Mouse (Mus musculus) neural tube, embryonic 14.5 days (tissue): ENCODE results near the gene Ralb. TPM values are rescaled to one million over a fixed set of nuclear protein-coding genes. Genes with fewer than 3 reads are reported as not detected.

Source experiments
- ATAC-seq: fragments of 200-750 bp; cut with Nextera tagmentation; 2 replicates; pipeline ENCODE4 v1.8.0; 2017; ENCODE audit warnings: low read depth, mild to moderate bottlenecking, moderate TSS enrichment, moderate library complexity
- H3K27ac ChIP-seq: fragments of 300-500 bp; sonication (generic); 2 replicates; pipeline ENCODE4 v1.5.1; 2014; ENCODE audit warnings: low read depth, mild to moderate bottlenecking, control low read depth, low read length, moderate library complexity, mixed read lengths
- H3K27me3 ChIP-seq: fragments of 300-500 bp; sonication (generic); 2 replicates; pipeline ENCODE4 v1.6.1; 2014; ENCODE audit warnings: low read length; ENCODE audit not compliant: control insufficient read depth, insufficient read depth
- H3K36me3 ChIP-seq: fragments of 300-500 bp; sonication (generic); 2 replicates; pipeline ENCODE4 v1.6.1; 2014; ENCODE audit warnings: low read length, mixed read lengths; ENCODE audit not compliant: control insufficient read depth, insufficient read depth
- H3K4me1 ChIP-seq: fragments of 300-500 bp; sonication (generic); 2 replicates; pipeline ENCODE4 v1.6.1; 2014; ENCODE audit warnings: low read length; ENCODE audit not compliant: control insufficient read depth, insufficient read depth
- H3K4me2 ChIP-seq: fragments of 300-500 bp; sonication (generic); 2 replicates; pipeline ENCODE4 v1.6.1; 2014; ENCODE audit warnings: mild to moderate bottlenecking, low read depth, low read length, control low read depth
- H3K4me3 ChIP-seq: fragments of 300-500 bp; sonication (generic); 2 replicates; pipeline ENCODE4 v1.5.1; 2014; ENCODE audit warnings: low read depth, low read length, control low read depth, mixed read lengths
- H3K9ac ChIP-seq: fragments of 300-500 bp; sonication (generic); replicated peaks from 2 replicates; pipeline ENCODE4 v1.6.1; 2014; ENCODE audit warnings: low read depth, mild to moderate bottlenecking, control low read depth, low read length, mixed read lengths
- H3K9me3 ChIP-seq: fragments of 300-500 bp; sonication (generic); 2 replicates; pipeline ENCODE4 v1.6.1; 2016; ENCODE audit warnings: low read length; ENCODE audit not compliant: control insufficient read depth
- WGBS: fragments of 180-500 bp; shearing (Covaris S2); extraction: QIAGEN DNeasy Blood & Tissue Kit; methylation state at CpG from one replicate; pipeline ENCODE4 v1.1.7; 2014; 5-methylcytosine and 5-hydroxymethylcytosine counted together
- polyA plus RNA-seq: library from polyadenylated mRNA; unstranded; fragments of >200 nt; fragmentation: Nextera tagmentation; extraction: Ambion mirVana; gene quantifications from 2 replicates; pipeline ENCODE4 v1.2.1, GENCODE M21; 2014

Ralb gene
- polyA plus RNA-seq, 1 experiment from 2014 or later = 35.8 TPM

DNA sequence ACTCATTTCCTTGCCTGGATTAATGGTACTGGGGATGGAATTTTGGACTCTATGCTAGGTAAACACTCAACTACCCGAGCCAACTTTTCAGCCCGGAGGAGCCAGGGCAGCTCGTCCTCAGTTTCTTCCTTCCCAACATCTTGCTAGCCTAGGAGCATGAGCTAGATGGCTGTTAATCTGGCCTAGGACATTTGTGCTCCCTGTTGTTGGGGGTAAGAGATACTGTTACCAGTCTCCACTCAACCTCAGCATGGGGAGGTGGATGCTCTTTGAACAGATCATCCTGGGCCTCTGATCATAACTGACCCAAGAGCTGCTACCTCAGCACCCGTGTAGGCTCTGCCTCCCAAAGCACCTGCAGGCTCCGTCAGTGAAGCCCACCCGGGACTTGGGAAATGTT is 38.7 kb upstream of the Ralb start:
- no peaks in the 10 kb centered on the region for H3K27me3 ChIP-seq
- H3K36me3 ChIP-seq = no peaks in the 10 kb centered on the region
- 95% methylated on average over 6 of the region's 6 CpGs for whole genome bisulfite sequencing
- H3K4me3 ChIP-seq = no peak overlapping the region
- ATAC-seq = no peak
- no peaks in the 10 kb centered on the region for H3K4me1 ChIP-seq
- H3K27ac ChIP-seq = no peak overlapping the region
- H3K9ac ChIP-seq = no peak overlapping the region
- no peaks in the 10 kb centered on the region for H3K9me3 ChIP-seq
- H3K4me2 ChIP-seq = no peak overlapping the region

DNA sequence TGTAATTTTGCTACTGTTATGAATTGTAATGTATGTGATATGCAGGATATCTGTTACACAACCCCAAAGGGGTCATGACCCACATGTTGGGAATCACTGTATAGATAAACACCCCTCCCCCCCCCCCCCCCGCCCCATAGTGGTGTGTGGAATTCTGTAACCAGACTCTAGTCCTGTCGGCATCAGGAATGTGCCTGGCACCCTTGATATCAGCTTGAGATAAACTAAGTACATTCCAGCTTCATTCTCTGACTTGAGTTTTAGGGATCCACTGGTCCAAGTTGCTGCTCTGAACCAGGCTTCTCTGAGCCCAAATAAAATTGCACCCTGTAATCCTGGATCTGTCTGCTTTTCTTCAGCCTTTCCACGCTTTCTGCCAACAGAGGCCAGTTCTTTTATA is 37.0 kb upstream of the Ralb start:
- ATAC-seq = no peak
- no peak overlapping the region for H3K9ac ChIP-seq

DNA sequence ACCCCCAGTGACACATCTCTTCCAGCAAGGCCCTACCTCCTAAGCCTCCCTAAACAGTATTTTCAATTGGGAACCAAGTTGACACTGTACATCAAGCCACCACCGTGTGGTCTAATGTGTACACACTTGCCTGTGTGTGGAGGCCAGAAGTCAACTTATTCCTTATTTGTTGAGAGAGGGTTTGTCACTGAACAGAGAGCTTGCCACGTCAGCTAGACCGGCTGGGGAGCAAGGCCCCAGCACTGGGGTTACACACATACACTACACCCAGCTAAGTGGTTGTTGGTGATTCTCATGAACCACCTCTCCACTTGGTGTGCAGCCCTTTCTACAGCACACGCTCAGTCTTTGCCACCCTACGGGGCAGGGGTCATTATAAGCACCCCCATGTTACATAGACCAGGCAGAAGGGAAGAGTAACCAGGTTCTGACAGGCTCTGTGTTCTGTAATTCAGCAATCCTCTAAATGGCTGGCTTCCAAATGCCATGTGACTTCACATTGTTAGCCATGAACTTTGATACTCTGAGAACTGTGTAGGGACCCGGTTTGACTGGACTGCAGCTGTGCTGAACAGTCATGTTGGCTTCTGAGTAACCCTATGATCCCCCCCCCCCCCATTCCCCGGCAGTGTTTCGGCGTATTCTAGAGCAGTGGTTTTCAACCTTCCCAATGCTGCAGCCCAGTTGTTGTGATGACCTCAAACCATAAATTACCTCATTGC is 36.4 kb upstream of the Ralb start:
- Histone ChIP-seq H3K9ac (no peak overlapping the region), H3K27me3 (no peaks in the 10 kb centered on the region), H3K36me3 (no peaks in the 10 kb centered on the region), H3K4me3 (no peak overlapping the region), H3K4me1 (no peaks in the 10 kb centered on the region), H3K27ac (no peak overlapping the region), H3K9me3 (no peaks in the 10 kb centered on the region), H3K4me2 (no peak overlapping the region)
- 88% methylated on average over 9 of the region's 9 CpGs for WGBS
- ATAC-seq = no peak

More for the DNA sequence above, 37.0 kb upstream of the Ralb start:
- Histone ChIP-seq H3K27ac (no peak overlapping the region), H3K4me3 (no peak overlapping the region), H3K4me1 (no peaks in the 10 kb centered on the region), H3K9me3 (no peaks in the 10 kb centered on the region), H3K4me2 (no peak overlapping the region), H3K27me3 (no peaks in the 10 kb centered on the region), H3K36me3 (no peaks in the 10 kb centered on the region)
- 91% methylated on average over 3 of the region's 3 CpGs for WGBS

DNA sequence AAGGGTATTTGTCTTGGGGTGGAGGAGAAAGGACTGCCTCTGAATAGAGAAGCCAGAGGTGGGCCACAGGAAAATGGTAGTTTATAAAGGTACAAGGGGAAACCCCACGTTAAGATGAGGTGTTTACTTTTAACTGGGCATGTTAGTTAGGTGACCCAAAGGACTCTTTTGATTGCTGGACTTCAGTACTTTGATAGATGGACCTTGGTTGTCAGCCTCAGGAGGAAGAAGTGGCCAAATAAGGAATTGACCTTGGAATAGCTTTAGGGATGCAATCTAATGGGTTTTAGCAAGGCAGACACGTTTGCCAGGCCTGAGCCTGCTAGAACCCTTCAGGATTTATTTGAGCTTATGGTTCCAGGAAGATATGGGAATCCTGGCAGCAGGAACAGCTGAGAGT is 34.7 kb upstream of the Ralb start:
- Histone ChIP-seq H3K4me1 (no peaks in the 10 kb centered on the region), H3K36me3 (no peaks in the 10 kb centered on the region), H3K4me2 (no peak overlapping the region), H3K4me3 (no peak overlapping the region), H3K27ac (no peak overlapping the region), H3K9ac (no peak overlapping the region), H3K9me3 (no peaks in the 10 kb centered on the region), H3K27me3 (no peaks in the 10 kb centered on the region)
- WGBS = 80% methylated on average over 2 of the region's 2 CpGs
- ATAC-seq = no peak

DNA sequence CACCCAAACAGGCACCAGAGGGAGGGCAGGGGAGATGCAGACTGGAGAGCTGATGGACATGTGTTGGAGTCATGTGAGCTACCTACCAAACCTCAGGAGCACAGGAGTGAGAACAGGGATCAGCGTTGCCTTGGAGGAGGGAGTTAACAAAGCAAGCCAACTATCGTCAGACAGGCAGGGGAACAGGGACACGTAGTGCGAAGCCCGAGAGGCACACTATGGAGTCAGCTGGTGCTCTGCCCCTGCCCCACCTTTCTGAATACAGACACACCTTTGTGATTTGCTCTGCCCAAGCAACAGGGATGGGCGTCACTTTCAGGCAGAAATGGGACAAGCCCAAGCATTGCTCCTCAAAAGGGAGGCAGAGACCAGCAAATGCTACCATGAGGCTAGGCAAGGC is 33.1 kb upstream of the Ralb start:
- WGBS = 92% methylated on average over 6 of the region's 6 CpGs

DNA sequence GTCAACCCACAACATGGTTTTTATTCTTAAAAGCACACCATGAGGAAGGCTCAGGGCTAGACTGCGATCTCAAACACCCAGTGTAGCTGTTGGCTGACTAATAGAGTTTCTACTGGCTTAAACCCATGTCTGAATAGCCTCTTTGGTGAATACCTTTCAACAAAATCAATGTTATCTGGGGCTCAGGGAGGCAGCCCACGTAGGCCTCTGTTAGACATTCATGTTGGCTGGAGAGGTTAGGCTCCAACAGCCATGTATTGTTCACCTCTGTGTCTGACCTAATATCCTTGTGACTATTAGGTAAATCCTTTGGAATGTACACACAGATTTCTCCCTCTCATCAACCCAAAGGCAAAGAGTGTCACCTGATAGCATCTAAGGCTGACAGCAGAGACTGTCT is 31.5 kb upstream of the Ralb start:
- no peak overlapping the region for H3K27ac ChIP-seq
- H3K4me1 ChIP-seq = no peaks in the 10 kb centered on the region
- ATAC-seq = no peak
- 94% methylated on average over 2 of the region's 2 CpGs for WGBS
- H3K9me3 ChIP-seq = no peaks in the 10 kb centered on the region
- H3K36me3 ChIP-seq = no peaks in the 10 kb centered on the region
- H3K4me2 ChIP-seq = no peak overlapping the region
- H3K27me3 ChIP-seq = no peaks in the 10 kb centered on the region
- H3K4me3 ChIP-seq = no peak overlapping the region
- no peak overlapping the region for H3K9ac ChIP-seq

More for the DNA sequence above, 33.1 kb upstream of the Ralb start:
- no peaks in the 10 kb centered on the region for H3K36me3 ChIP-seq
- no peaks in the 10 kb centered on the region for H3K4me1 ChIP-seq
- H3K9me3 ChIP-seq = no peaks in the 10 kb centered on the region
- no peak overlapping the region for H3K27ac ChIP-seq
- no peaks in the 10 kb centered on the region for H3K27me3 ChIP-seq
- H3K4me2 ChIP-seq = no peak overlapping the region
- H3K9ac ChIP-seq = no peak overlapping the region
- ATAC-seq = no peak
- H3K4me3 ChIP-seq = no peak overlapping the region

DNA sequence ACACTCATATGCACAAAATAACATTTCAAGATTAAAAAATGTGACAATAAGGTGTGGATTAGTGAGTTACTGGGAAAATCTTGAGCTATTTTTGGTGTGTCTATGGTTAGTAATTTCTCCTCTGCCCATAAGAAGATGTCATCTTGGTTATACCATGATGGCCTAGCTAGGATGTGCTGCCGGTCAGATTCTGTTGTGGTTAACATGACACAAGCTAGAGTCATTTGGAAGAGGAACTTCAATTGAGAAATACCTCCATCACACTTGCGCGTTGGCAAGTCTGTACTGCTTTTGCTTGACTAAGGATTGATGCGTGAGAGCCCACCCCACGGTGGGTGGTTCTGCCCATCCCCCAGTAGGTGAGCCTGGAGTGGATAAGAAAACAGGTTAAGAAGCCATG is 29.7 kb upstream of the Ralb start:
- no peak for ATAC-seq
- WGBS = 94% methylated on average over 5 of the region's 5 CpGs

DNA sequence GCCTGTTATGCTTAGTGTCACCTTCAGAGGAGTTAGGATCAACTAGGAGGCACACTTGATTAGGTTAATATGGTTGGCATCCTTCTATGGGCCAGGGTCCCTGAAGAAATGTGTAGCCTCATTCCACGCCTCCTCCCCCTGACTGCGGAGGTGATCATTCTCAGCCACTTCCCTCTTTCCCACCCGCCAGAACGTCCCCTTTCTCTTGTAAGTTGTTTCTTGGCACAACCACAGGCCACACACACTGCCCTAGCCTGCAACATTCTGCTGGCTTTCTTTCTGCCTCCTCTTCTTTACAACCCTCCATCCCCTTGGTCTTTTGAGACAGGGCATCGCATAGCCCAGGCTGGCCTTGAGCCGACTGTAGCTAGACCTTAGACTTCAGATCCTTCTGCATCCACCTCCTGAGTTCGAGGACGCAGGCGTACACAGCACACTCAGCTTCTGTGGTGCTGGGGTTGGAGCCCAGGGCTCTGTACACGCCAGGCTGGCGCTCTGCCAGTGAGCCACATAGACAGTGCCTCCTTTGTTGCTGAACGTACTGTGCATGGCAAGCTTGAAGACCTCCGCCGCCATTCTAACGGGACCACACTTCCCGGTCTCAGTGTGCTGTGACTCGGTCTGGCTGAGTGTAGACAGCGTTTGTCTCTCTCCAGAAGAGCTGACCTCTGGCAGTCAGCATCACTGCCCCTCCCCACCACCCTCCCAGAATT is 28.7 kb upstream of the Ralb start:
- no peaks in the 10 kb centered on the region for H3K9me3 ChIP-seq
- H3K36me3 ChIP-seq = no peaks in the 10 kb centered on the region
- WGBS = 73% methylated on average over 18 of the region's 18 CpGs
- no peak overlapping the region for H3K9ac ChIP-seq
- H3K4me3 ChIP-seq = no peak overlapping the region
- H3K27me3 ChIP-seq = no peaks in the 10 kb centered on the region
- H3K4me2 ChIP-seq = no peak overlapping the region
- ATAC-seq = peak; percentile 70
- H3K27ac ChIP-seq = no peak overlapping the region
- H3K4me1 ChIP-seq = no peaks in the 10 kb centered on the region

More for the DNA sequence above, 29.7 kb upstream of the Ralb start:
- Histone ChIP-seq H3K27me3 (no peaks in the 10 kb centered on the region), H3K4me2 (no peak overlapping the region), H3K4me3 (no peak overlapping the region), H3K4me1 (no peaks in the 10 kb centered on the region), H3K9me3 (no peaks in the 10 kb centered on the region), H3K9ac (no peak overlapping the region), H3K27ac (no peak overlapping the region), H3K36me3 (no peaks in the 10 kb centered on the region)

DNA sequence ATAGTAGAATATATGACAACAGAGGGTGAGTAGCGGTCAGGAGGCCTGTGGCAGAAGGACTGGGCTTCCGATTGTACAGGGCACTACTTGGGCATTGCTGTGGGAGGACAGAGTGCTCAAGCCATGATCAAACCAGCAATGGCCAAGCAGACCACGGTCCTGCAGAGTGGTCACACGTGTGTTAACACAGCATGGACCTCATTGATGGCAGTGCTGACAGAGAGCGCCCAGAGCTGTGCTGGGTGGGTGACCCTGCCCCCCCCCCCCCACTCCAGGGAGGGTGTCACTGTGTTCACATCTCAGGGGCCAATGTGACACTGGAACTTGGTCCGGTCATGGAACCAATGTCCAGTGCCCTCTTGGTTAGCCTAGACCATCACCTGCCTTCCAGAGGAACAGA is 27.6 kb upstream of the Ralb start:
- WGBS = 97% methylated on average over 6 of the region's 6 CpGs
- no peak for ATAC-seq

More for the DNA sequence above, 27.6 kb upstream of the Ralb start:
- Histone ChIP-seq H3K36me3 (no peaks in the 10 kb centered on the region), H3K4me2 (no peak overlapping the region), H3K4me1 (no peaks in the 10 kb centered on the region), H3K27me3 (no peaks in the 10 kb centered on the region), H3K4me3 (no peak overlapping the region), H3K9ac (no peak overlapping the region), H3K9me3 (no peaks in the 10 kb centered on the region), H3K27ac (no peak overlapping the region)
